Mouse (Mus musculus): ENCODE measurements around the gene Gm21994.
"Not testable (repeated sequence)": the region's sequence is repeated elsewhere in the genome, so short reads cannot be mapped to it uniquely, and the experiment has no call there.

Gene Gm21994

GRCm38 (mm10) chr2:150255491-150255890 lies at the start of gene Gm21994:
Gene Gm21994 (minus strand): TSS chr2:150255591.
- not testable (repeated sequence) for DNase-seq (ENCODE audit: low spot score in 2 of 2)

- no peak for DNase-seq (ENCODE audit: low spot score in 2 of 2)
Measured at GRCm38 (mm10) chr2:150299096-150299495, 43.7 kb upstream of the Gm21994 start.

GRCm38 (mm10) chr2:150293669-150294068 lies 38.3 kb upstream of the Gm21994 start:
- DNase-seq (ENCODE audit: low spot score in 2 of 2) = no peak

GRCm38 (mm10) chr2:150257291-150257690 lies 1.9 kb upstream of the Gm21994 start, which contains the start of gene Gm14124:
Gene Gm14124 (plus strand): TSS chr2:150257517.
- not testable (repeated sequence) for DNase-seq (ENCODE audit: low spot score in 2 of 2)

GRCm38 (mm10) chr2:150256861-150257260 lies 1.5 kb upstream of the Gm21994 start:
- DNase-seq (ENCODE audit: low spot score in 2 of 2) = not testable (repeated sequence)

GRCm38 (mm10) chr2:150243211-150243610 lies 12.2 kb downstream of the Gm21994 start:
- no peak for DNase-seq (ENCODE audit: low spot score in 2 of 2)

GRCm38 (mm10) chr2:150223263-150223662 lies 32.1 kb downstream of the Gm21994 start:
- DNase-seq (ENCODE audit: low spot score in 2 of 2) = not testable (repeated sequence)

GRCm38 (mm10) chr2:150218363-150218725 lies 37.0 kb downstream of the Gm21994 start:
- DNase-seq (ENCODE audit: low spot score in 2 of 2) = not testable (repeated sequence)

GRCm38 (mm10) chr2:150217600-150218362 lies 37.6 kb downstream of the Gm21994 start, which contains the start of gene Zfp937:
Gene Zfp937 (plus strand): TSS chr2:150218073.
- DNase-seq (ENCODE audit: low spot score in 2 of 2) = not testable (repeated sequence)

Data from spleen, postnatal 14 days (tissue).